Mouse (Mus musculus) cerebellum, postnatal 36 days (tissue): ENCODE data around the gene Dcp1b.

Experiments
- DNase-seq, 2 experiments: peaks; one replicate each; pipeline ENCODE4 v3.0.0; 2021 to 2022; ENCODE audit warnings: mixed read lengths in 2 of 2

Dcp1b gene

GRCm38 (mm10) chr6:119235441-119235840 lies 60.4 kb downstream of the Dcp1b start:
- no peak for DNase-seq

DNA sequence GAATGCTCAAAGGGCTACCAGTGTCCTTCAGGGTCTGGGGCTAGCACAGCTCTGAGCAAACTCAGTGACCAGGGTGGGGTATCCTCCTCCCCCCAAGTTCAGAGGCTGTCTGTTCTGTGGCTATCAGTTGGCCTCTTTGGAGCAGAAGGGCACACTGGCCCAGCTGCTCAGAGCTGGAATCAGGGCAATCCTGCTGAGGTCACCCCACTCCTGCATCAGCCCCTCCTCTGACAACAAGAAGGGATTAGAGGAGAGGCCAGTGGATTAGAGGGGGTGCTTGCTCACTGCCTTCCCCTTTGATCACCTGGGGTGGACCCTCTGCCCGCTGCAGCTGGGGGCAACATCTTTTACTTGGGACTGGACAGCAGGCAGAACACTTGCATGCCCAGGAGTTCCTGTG lies 61.2 kb downstream of the Dcp1b start, which contains the start of gene Cacna2d4:
TSS of gene Cacna2d4 (plus strand) at position 286 of the 400 bp plus-strand sequence.
- DNase-seq, result no peak

DNA sequence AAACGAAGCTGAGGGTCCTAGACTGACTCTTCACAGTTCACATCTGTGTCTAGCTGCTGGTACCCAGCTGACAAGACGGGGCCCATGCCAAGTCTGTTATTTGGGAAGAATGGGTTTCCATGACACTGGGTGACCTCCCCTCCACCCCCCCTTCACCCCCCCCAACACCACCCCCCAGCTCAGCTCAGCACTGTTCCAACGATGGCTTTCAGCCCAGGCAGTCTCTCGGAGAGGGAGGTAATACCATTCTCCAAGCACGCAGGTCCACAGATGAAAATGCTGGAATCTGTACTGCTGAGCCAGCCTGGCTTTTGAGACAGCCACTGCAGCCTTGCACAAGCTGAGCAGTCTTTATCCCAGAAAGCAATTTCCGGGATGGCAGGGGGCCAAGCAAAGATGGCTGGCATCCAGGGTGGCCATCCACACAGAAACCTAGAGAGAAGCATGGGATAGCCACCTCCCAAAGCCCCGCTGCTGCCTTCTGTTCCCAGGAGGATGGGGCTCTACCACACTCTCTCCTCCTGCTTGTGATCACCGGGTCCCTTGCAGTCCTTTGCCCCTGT lies 62.5 kb downstream of the Dcp1b start:
- peak; percentile 91 for DNase-seq

GRCm38 (mm10) chr6:119239341-119240005 lies 64.4 kb downstream of the Dcp1b start:
- DNase-seq, result no peak

DNA sequence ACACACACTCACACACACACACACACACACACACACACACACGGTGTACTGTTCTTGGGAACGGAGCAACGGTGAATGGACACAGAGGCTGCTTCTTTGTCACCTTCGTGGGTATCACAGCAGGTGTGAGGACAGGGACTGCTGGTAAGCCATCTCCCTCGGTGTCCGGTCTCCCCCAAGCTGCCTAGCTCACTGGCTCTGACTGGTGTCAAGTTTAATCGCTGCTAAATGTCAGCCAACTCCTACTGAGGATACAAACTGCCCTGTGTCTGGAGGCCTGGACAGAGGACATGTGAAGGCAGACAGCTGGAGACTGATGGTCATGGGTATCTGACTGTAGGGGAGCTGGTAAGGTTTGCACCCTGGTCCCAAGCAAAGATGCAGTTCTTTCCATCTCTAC lies 65.2 kb downstream of the Dcp1b start:
- no peak for DNase-seq

DNA sequence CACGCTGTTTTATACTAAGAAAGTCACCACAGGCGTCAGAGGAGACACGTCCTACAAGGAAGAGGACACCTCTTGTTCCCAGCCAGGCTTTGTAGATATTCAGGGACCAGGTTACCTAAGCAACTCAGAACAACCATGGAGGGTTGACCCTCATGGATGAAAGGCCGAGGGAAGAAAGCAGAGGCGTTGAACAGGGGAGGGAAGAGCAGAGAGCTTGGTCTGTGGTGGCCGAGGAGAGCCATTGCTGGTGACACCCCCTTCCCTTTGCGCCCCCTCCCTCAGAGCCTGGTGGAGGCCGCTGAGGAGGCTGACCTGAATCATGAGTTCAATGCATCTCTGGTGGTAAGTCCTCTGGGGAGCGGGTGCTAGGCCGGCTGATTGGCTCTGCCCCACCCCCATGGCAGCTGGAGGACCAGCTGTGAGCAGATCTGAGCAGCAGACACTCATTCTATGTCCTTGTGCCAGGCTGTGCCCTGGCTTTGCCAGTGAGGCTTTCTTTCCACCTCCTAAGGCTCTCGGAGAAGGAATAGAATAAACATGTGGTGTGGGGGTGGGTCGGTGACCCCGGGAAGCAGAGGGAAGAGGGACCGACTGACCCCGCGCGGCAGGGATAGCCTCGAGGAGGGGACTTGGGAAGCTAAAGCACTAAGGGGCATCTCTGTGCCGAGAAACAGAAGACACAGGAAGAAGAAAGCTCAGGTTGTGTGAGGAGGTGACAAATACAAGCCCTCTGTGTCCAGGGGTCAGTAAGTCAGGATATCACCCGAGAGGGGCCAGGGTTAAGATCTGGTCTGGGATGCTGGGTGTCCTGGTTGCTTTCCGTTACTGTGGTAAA lies 66.0 kb downstream of the Dcp1b start:
- no peak for DNase-seq

DNA sequence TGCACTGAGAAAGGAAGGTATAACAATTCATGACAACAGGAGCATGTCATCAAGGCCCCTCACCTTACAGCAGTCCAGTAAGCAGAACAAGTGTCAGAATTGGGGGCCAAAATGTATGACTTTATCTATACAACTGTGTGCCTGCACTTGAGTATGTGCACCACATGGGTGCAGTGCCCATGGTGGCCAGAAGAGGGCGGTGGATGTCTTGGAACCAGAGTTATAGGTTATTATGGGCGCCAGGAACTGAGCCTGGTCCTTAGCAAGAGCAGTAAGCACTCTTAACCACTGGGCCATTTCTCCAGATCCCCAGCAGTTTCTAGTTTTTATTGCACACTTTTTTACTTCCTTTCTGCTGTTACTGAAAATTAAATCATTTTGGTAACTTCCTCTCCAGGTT lies 71.0 kb downstream of the Dcp1b start:
- DNase-seq, result no peak

DNA sequence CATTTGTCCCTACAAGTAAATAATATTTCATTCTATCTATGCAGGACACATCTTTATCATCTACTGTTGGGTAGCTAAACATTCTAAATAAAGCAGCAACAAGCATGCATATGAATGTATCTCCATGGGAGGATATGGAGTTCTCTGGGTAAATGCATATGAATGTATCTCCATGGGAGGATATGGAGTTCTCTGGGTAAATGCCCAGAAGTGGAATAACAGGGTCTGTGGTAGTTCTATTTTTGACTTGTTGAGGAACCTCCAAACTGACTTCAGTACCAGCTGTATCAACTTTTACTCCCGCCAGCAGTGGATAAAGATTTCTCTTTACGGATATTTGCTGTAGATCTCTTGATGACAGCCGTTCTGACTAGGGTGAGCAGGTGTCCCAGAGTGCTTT lies 73.5 kb downstream of the Dcp1b start:
- DNase-seq, result no peak

- DNase-seq, result no peak
Observed at GRCm38 (mm10) chr6:119249726-119250125, 74.7 kb downstream of the Dcp1b start.

- no peak for DNase-seq
Observed at GRCm38 (mm10) chr6:119251704-119252103, 76.7 kb downstream of the Dcp1b start.
